Mouse (Mus musculus): ENCODE measurements around the gene Enpep.

- TF ChIP-seq CTCF (IDR thresholded peaks at IDR 0.05; ENCODE audit: control insufficient read depth, insufficient read depth, insufficient read length) = no peak
- TF ChIP-seq USF1 (IDR thresholded peaks at IDR 0.05; ENCODE audit: low read depth) = no peak
- TF ChIP-seq MYOG (IDR thresholded peaks at IDR 0.05; ENCODE audit: control insufficient read depth, extremely low read depth, insufficient read length) = no peak
Measured at GRCm38 (mm10) chr3:129351320-129351877, 18.9 kb upstream of the Enpep start.
